Mouse (Mus musculus): Measurements from ENCODE around the gene Snrpc. TPM values are rescaled to one million over a fixed set of nuclear protein-coding genes. Genes with fewer than 3 reads are reported as not detected.
"Not testable (repeated sequence)": the region's sequence is repeated elsewhere in the genome, so short reads cannot be mapped to it uniquely, and the experiment has no call there.

Gene Snrpc
- polyA plus RNA-seq (2011; ENCODE audit: insufficient read depth, insufficient read length, low replicate concordance, missing spikeins): 49.4 and 74.7 TPM in 2 replicates

GRCm38 (mm10) chr17:27837850-27838249 is at the start of gene Snrpc:
Gene Snrpc, plus strand, starts transcription at chr17:27838150.
- H3K4me1 ChIP-seq (ENCODE audit: control insufficient read depth, insufficient read depth, low read length); H3K27ac ChIP-seq (ENCODE audit: control insufficient read depth, insufficient read depth, low read depth, low read length, poor library complexity); H3K4me3 ChIP-seq (replicated peaks; ENCODE audit: control insufficient read depth, low read depth, low read length): not testable (repeated sequence)
- WGBS: 83% methylated on average over 4 of the region's 4 CpGs

- WGBS: 90% methylated on average over 6 of the region's 6 CpGs
- TF ChIP-seq CTCF (IDR thresholded peaks at IDR 0.05; ENCODE audit: control insufficient read depth, insufficient read depth, low read length): no peak
- no peak for TF ChIP-seq POLR2A (IDR thresholded peaks at IDR 0.05; ENCODE audit: borderline replicate concordance, control insufficient read depth, low read depth, low read length)
- no peaks in the 10 kb centered on the region; the same call in 1 of the 2 replicates for H3K4me1 ChIP-seq (ENCODE audit: control insufficient read depth, insufficient read depth, low read length)
- no peak overlapping the region for H3K27ac ChIP-seq (ENCODE audit: control insufficient read depth, insufficient read depth, low read depth, low read length, poor library complexity)
- H3K4me3 ChIP-seq (replicated peaks; ENCODE audit: control insufficient read depth, low read depth, low read length): no peak overlapping the region
Observed at GRCm38 (mm10) chr17:27788456-27789172, 49.3 kb upstream of the Snrpc start.

GRCm38 (mm10) chr17:27790015-27790414 is 47.9 kb upstream of the Snrpc start:
- Histone ChIP-seq H3K4me3 (replicated peaks; ENCODE audit: control insufficient read depth, low read depth, low read length) (no peak overlapping the region), H3K4me1 (ENCODE audit: control insufficient read depth, insufficient read depth, low read length) (no peaks in the 10 kb centered on the region; the same call in 1 of the 2 replicates), H3K27ac (ENCODE audit: control insufficient read depth, insufficient read depth, low read depth, low read length, poor library complexity) (no peak overlapping the region; the same call in 1 of the 2 replicates)
- TF ChIP-seq POLR2A (IDR thresholded peaks at IDR 0.05; ENCODE audit: borderline replicate concordance, control insufficient read depth, low read depth, low read length) (no peak), CTCF (IDR thresholded peaks at IDR 0.05; ENCODE audit: control insufficient read depth, insufficient read depth, low read length) (no peak)
- 34% methylated on average over 5 of the region's 5 CpGs for WGBS

GRCm38 (mm10) chr17:27790976-27791375 is 47.0 kb upstream of the Snrpc start:
- H3K4me1 ChIP-seq (ENCODE audit: control insufficient read depth, insufficient read depth, low read length): no peaks in the 10 kb centered on the region; the same call in 1 of the 2 replicates
- H3K4me3 ChIP-seq (replicated peaks; ENCODE audit: control insufficient read depth, low read depth, low read length): no peak overlapping the region
- TF ChIP-seq POLR2A (IDR thresholded peaks at IDR 0.05; ENCODE audit: borderline replicate concordance, control insufficient read depth, low read depth, low read length) (no peak), CTCF (IDR thresholded peaks at IDR 0.05; ENCODE audit: control insufficient read depth, insufficient read depth, low read length) (no peak)
- 88% methylated on average over 2 of the region's 2 CpGs for WGBS
- H3K27ac ChIP-seq (ENCODE audit: control insufficient read depth, insufficient read depth, low read depth, low read length, poor library complexity): no peak overlapping the region

GRCm38 (mm10) chr17:27791556-27791955 is 46.4 kb upstream of the Snrpc start:
- Histone ChIP-seq H3K4me3 (replicated peaks; ENCODE audit: control insufficient read depth, low read depth, low read length) (no peak overlapping the region), H3K4me1 (ENCODE audit: control insufficient read depth, insufficient read depth, low read length) (peaks cover under 1% of the 10 kb centered on the region; the same call in 1 of the 2 replicates), H3K27ac (ENCODE audit: control insufficient read depth, insufficient read depth, low read depth, low read length, poor library complexity) (no peak overlapping the region)
- no peak for TF ChIP-seq CTCF (IDR thresholded peaks at IDR 0.05; ENCODE audit: control insufficient read depth, insufficient read depth, low read length)
- TF ChIP-seq POLR2A (IDR thresholded peaks at IDR 0.05; ENCODE audit: borderline replicate concordance, control insufficient read depth, low read depth, low read length): no peak
- 77% methylated on average over 2 of the region's 2 CpGs for WGBS

- TF ChIP-seq CTCF (IDR thresholded peaks at IDR 0.05; ENCODE audit: control insufficient read depth, insufficient read depth, low read length) (no peak), POLR2A (IDR thresholded peaks at IDR 0.05; ENCODE audit: borderline replicate concordance, control insufficient read depth, low read depth, low read length) (no peak)
- 35% methylated on average over 4 of the region's 4 CpGs for WGBS
- H3K27ac ChIP-seq (ENCODE audit: control insufficient read depth, insufficient read depth, low read depth, low read length, poor library complexity): no peak overlapping the region
- H3K4me3 ChIP-seq (replicated peaks; ENCODE audit: control insufficient read depth, low read depth, low read length): no peak overlapping the region
- H3K4me1 ChIP-seq (ENCODE audit: control insufficient read depth, insufficient read depth, low read length): peaks cover 3% of the 10 kb centered on the region
Observed at GRCm38 (mm10) chr17:27792516-27792915, 45.4 kb upstream of the Snrpc start.

- Histone ChIP-seq H3K4me3 (replicated peaks; ENCODE audit: control insufficient read depth, low read depth, low read length) (no peak overlapping the region), H3K27ac (ENCODE audit: control insufficient read depth, insufficient read depth, low read depth, low read length, poor library complexity) (no peak overlapping the region), H3K4me1 (ENCODE audit: control insufficient read depth, insufficient read depth, low read length) (peaks cover 3% of the 10 kb centered on the region)
- 77% methylated on average over 6 of the region's 6 CpGs for WGBS
- no peak for TF ChIP-seq POLR2A (IDR thresholded peaks at IDR 0.05; ENCODE audit: borderline replicate concordance, control insufficient read depth, low read depth, low read length)
- TF ChIP-seq CTCF (IDR thresholded peaks at IDR 0.05; ENCODE audit: control insufficient read depth, insufficient read depth, low read length): no peak
Observed at GRCm38 (mm10) chr17:27793144-27793543, 44.8 kb upstream of the Snrpc start.

GRCm38 (mm10) chr17:27796780-27797179 is 41.2 kb upstream of the Snrpc start:
- 46% methylated on average over 6 of the region's 6 CpGs for WGBS
- peaks cover 12% of the 10 kb centered on the region for H3K4me1 ChIP-seq (ENCODE audit: control insufficient read depth, insufficient read depth, low read length)
- no peak overlapping the region for H3K27ac ChIP-seq (ENCODE audit: control insufficient read depth, insufficient read depth, low read depth, low read length, poor library complexity)
- TF ChIP-seq CTCF (IDR thresholded peaks at IDR 0.05; ENCODE audit: control insufficient read depth, insufficient read depth, low read length) (no peak), POLR2A (IDR thresholded peaks at IDR 0.05; ENCODE audit: borderline replicate concordance, control insufficient read depth, low read depth, low read length) (no peak)
- no peak overlapping the region for H3K4me3 ChIP-seq (replicated peaks; ENCODE audit: control insufficient read depth, low read depth, low read length)
